Mouse (Mus musculus): ENCODE results near the gene A930017K11Rik.

A930017K11Rik gene

DNA sequence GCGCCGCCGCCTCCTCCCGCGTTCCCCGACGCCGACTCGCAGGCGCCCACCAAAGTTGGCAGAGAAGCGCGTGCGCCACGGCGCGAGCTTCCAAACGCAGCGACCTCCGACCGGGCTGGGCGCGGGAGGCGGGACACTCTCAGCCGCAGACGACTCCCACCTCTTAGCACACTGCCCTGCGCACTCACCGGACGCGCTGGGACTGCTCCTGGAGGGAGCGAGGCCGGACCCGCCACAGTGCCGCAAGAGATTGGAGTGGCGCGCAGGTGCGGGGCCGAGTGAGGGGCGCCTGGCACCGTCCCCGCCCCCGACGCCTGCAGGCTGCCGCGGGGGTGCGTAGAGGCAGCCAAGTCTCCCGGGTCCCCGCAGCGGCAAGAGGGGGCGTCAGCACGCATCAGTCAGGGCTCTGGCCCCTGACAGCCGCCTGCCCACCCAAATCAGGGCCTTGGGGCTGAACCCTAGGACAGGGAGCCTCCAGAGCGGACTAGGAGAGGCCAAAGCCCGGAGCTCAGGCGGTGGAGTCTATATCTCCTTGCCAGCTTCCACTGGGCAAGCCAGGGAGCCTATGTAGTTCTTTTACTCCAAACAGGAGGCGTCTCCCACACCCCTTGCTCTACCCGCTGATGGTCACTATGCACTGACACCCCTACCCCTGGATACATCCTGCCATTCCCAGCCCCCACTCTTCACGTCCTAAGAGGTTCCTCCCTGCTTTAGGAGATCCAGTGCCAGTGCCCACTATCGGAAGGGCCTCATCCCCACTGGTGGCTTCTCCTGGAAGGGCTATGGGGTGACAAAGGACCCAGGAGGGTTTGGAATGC, at the start of gene A930017K11Rik:
A930017K11Rik (minus strand) TSS at position 763 of the 821 bp plus-strand sequence.
- in situ Hi-C loops (cut with MboI, MseI): no loop called here

DNA sequence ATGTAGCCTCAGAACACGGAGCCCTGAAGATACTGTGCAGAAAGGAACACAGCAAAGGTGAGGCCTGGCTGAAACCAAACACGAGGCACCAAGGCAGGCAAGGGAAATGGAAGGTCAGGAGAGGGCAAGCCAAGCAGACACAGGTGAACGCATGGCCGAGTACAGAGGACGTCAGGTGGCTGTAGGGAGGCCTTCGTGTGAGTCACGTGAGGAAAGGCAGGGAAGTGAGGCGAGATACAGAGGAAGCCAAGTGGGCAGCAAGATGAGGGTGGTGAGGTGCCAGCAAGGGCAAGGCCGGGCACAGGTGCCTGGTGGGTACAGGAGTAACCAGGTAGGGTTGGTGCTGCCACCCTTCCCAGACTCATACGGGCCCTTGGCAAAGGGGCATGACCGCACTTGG, 46.1 kb upstream of the A930017K11Rik start:
- in situ Hi-C loops (cut with MboI, MseI): no loop called here

DNA sequence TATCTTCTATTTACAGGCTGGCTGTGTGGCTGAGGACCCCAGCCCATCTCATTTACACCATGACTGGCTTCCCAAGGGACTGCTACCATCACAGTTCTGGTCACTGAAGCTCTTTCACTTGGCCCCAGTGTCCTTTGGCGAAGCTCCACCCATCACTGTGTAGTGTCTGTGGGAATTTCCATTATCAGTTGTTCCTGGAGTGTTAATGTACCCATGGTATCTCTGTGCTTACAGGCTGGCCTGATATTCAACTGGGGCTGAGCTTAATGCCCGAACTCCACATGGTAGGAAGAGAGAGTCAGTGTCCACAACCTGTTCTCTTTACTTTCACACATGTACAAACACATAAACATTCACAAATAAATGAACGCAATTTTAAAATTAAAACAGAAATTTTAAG, 41.1 kb upstream of the A930017K11Rik start:
- in situ Hi-C loops (cut with MboI, MseI): no loop called here

DNA sequence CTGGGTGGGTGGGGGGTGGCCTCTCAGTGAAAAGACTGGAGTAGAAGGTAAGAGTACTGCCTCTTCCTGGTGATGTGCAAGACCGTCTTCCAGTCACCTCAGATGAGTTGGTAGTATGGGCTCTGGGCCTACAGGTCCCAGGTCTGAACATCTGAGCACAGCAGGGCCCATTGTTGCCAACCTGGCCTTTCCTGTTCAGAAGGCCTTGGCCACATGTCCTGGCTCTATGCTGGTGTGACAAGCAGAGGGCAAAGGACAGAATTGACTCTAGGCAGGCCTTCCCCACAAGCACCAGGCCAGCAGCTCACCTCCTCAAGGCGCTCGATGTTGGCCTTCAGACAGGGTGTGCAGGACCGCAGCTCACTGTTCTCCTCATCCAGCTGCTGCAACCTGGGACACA, 39.9 kb upstream of the A930017K11Rik start:
- in situ Hi-C loops (cut with MboI, MseI): no loop called here

DNA sequence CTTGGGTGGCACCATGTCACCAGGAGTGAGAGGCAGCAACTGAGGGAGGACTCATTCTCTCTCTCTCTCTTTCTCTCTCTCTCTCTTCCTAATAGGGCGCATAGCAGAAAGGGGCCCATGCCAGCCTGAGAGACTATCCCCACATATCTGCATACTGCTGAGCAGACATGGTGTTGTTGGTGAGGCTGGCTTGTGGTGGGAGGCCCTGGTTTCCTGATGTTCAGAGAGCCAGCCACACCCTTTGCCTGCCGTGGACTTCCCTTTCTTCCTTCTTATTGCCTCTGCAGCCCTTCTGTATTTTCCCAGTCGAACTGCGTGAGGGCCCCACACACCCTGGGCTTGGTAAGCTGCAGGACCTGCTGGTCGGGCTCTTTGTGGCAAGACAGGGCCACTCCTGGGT, 38.0 kb upstream of the A930017K11Rik start:
- in situ Hi-C loops (cut with MboI, MseI): no loop called here

DNA sequence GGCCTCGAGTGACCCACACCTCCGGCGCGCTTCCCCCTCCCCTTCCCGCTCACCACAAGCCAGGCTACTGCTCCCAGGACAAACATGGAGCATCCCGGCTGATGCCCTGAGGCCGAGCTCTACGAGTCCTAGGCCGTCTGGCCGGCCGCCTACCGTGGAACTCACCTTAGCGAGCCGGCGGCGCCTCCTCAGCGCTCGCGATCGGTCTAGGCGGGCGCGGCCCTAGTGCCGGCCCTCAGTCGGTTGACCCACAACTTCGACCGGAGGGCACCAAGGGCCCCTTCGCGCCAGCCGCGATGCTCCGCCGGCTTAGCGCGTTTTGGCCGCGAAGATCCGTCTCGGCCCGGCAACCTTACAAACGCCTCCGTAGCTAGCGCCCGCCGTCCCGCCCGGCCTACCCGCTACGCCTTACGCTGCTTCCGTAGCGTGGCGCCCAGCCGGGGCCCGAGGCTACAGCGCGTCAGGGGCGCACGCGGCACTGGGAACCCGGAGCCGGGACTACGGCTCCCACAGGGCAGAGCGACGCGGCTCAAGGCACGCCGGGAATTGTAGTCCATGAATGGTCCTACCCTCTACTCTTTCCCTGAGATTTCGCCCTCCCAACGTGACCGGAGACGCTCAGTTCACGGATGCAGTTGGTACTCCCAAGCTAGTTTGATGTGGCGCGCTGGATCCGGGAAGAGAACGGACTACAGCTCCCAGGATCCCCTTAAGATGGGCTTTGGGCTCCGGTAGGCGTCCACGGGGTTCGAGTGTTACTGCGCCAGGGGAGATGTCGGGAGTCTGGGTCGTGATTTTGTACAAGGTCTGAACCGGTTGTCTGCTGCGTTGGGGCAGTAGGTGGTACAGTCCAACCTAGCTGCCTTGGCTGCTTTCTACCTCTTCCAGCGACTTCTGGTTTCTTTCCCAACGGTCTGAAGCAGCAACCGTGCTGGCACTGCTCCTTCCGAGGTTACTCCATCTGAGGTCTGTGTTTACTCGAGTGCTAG, 33.2 kb upstream of the A930017K11Rik start, which contains the start of gene Capn15:
Capn15 (minus strand) TSS at position 491 of the 989 bp plus-strand sequence.
- in situ Hi-C loops (cut with MboI, MseI): no loop called here

DNA sequence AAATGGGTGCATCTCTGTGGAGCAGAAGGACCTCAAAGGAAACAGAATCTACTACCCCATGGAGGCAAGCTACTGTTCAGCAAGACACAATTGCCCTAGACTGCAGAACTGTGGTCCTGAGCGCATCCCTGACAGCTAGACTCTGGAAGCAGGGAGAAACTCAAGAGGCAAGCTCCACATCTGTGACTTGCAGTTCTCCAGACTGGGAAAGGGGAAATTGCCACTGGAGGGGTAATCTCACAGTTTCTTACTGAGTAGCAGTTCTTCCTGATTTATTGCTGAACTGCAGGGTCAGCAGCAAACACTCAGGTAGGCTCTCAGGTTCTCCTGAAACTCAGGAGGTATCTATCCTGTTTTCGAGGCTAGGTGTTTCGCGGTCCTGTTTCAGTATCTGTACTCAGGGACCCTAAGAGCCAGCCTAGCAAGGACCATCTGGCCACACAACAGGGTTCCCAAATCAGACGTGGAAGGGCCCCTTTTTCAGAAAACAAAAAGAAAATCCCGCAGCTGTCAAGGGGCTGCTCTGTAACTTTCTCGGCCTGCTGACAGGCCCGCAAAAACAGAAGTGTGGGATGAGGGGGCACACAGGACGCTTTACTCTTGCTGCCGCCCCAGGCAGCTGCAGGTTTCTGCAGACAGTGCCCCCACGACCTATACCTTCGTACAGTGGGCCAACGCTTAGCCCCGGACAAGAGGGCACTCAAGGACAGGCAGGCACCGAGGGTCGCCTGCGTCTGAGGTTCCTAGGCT, 32.4 kb upstream of the A930017K11Rik start:
- in situ Hi-C loops (cut with MboI, MseI): no loop called here

DNA sequence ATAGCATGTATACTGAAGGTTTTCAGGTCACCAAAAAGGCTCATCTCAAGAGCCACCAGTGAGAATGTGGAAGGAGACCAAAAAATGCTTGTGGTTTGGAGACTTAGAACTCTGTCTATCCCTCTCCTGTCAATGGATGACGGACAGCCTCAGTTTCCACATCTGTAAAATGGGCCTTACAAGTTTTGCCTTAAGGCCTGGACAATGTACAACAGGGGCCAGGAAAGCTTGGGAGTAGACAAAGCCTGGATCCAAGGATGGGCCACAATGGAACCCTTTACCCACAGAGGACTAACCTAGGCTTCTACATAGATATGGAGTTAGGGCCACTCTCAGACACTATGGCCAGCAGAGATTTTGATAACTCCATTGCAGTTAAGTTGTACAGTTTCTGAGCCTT, 31.7 kb upstream of the A930017K11Rik start:
- in situ Hi-C loops (cut with MboI, MseI): no loop called here

DNA sequence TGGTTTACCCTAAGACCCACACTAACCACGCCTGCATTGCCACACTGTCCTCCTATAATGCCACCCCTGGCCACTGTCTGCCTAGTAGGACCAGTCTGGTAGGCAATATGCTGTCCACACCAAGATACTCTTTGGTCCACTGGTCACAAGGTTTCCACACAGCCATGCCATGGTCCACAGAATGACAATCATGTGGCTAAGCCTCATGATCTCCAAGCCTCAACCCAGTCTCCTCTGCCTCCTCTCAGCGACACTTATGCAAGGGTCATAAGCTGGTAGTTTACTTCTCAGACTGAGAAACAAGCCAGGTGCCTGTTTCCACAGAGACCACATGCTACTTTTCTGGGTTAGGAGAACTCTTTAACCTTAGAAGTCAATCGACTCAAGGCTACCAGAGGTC, 30.5 kb upstream of the A930017K11Rik start:
- in situ Hi-C loops (cut with MboI, MseI): no loop called here

DNA sequence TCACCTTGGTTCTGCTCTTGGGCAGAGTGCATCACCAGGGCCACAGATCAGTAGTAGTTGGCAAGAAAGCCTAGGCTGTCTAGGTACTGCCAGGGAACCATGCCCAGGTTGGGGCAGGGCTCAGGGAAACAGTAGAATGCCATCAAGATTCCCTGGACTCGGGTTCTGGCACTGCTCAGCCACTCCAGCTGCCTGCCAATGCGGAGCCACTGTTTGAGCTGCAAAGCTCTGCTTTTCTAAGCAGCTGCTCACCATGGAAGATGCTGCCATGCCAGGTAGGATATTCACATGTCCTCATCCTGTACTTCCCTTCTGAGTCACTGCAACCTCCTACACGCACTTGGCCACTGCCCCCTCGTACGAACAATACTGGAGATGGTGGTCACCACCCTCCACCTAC, 28.5 kb upstream of the A930017K11Rik start:
- in situ Hi-C loops (cut with MboI, MseI): no loop called here

DNA sequence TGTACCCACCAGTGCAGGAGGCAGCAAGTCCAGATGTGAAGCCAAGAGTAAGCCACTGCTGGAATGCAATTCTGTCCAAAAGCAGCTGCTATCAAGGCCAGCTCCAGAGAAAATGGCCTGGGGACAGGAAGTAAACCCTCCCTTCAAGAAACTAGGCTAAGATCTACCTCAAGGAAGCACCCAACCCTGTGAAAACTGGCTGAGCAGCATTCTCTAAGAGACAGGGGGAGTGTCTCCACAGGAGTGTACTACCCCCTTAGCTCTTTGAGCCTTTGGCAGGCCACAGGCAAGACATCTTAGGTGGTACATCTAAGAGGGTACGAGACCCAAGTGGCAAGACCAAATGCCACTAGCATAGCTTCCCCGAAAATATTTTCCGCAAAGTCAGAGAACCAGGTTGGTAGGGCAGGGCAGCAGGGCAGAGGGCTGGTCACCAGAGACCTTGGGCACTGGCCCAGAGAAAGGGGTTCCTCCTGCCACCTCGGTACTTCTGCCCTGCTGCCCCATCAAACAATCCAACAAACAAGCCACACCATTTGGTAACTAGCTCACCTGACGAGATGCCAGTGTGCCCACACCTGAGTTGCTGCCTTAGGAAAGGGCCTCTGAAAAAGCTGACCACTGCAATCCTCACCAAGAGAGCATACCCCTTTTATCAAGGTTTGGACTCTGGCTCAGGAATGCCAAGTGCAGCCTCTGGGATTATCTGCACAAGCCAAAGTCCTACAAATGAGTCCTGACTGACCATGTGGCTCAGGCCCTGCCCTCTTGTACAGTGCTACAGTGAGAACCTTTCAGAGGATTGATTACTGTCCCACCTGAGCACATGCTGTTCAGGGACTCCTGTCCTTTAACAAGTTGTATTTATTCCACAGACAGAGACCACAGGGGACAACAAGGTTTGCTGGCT, 27.7 kb upstream of the A930017K11Rik start:
- in situ Hi-C loops (cut with MboI, MseI): no loop called here

DNA sequence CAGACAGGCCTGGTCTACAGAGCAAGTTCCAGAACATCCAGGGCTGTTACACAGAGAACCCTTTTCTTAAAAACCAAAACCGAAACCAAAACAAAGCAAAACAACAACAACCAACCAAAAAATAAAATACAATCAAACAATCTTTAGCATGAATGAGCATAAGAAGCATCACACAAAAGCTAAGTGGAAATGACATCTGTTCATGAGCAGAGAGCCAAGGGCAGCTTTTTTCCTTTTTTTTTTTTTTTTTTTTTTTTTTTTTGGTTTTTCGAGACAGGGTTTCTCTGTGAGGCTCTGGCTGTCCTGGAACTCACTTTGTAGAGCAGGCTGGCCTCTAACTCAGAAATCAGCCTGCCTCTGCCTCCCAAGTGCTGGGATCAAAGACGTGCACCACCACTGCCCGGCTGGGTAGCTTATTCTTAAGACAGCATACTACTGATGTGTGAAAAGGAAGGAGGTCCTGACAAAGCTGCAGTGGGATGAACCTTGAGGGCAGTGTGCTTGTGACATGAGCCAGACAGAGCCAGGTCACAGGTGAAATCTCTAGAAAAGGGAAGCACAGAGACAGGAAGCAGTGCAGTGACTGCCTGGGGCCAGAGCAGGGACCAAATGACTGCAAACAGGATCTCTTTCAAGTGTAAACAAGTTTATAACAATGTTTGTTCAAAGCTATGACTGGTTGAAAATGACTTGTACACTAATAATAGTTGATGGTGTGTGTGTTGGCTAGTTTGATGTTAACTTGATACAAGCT, 18.8 kb upstream of the A930017K11Rik start:
- in situ Hi-C loops (cut with MboI, MseI): no loop called here

DNA sequence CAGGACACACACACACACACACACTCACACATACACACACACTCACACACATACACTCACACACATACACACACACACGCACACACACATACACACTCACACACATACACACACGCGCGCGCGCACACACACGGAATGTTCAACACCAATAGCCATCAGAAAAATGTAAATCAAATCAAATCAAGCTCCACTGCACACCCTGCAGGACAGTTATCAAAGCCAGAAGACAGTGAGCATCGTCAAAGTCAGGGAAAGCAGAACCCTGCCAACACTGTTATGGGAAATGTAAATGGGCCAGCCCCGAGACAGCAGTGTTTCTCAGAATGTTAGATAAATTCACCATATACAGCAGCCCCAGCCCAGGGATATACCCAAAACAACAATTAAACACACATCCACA, 18.1 kb upstream of the A930017K11Rik start:
- in situ Hi-C loops (cut with MboI, MseI): no loop called here

DNA sequence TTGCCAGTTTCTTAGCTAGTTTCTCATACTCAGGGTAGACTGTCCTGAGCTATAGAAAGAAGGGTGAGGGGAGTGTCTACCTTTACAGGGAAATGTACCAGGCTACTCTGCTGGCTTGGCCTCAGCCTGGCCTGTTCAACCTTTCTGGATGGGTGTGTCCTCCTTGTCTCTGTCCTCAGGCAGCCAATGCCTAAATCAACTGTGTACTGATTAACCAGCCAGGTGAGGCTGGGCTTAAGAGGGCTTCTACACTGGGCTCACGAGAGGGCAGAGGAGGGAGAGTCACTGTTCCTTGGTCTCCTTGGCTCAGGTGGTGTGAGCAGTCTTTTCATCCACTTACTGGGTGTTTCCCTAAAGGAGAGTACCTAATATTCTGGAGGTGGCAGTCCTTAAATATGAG, 15.8 kb upstream of the A930017K11Rik start:
- in situ Hi-C loops (cut with MboI, MseI): no loop called here

DNA sequence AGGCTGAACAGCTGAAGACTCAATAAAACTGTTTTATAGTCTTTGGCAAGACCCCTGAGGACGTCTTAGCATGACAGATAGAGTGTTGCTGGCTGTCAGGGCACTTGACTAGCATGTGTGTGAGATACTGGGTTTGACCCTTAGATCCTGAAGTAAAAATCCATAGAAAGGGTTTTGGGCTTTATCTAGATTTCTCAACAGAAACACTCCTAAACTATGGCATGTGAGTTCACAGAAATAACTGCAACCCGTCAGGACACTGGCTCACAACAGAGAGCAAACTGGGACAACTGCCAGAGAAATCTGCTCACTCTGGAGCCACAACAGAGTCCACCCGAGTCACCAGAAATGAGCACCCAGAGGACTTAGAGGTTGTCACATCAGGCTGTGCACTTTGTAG, 15.3 kb upstream of the A930017K11Rik start:
- in situ Hi-C loops (cut with MboI, MseI): no loop called here

DNA sequence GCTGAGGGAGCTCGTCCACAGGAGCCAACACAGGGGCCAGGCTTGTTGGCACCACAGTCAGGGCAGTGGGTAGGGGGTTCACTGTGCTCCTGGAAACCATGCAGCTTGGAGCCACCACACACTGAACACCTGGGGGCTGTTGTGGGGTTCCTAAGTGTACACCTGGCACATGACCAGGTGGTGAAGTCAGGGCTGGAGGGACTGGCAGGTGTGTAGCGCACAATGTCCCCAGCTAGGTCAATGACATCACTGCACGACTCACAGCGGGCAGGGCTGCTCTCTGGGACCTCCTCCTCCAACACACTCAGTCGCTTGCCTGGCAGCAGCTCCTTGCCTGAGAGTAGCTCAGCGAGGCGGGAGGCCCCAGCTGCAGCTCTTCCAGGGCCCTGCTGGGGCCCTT, 11.9 kb upstream of the A930017K11Rik start:
- in situ Hi-C loops (cut with MboI, MseI): no loop called here

DNA sequence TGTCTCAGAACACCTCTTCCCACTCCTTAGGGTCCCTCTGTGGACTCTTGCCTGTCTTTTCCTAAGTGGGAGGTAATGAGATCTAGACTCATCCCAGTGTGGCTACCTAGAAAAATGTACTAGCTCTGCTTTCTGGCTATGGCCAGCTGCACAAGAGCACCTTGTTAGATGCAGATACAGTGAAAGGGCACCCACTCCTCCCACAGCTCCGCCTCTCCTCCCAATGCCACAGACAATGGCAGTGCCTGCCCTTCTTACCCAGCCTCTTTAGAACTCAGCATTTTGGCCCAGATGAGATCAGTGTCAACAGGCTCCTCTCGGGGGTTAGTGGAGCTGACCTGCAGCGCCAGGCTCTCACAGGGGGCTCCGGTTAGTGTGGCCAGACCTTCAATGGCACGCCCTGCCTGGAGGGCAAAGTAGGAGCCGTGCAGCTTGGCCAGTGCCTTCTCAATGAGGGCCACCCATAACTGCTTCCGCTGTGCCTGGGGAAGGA, 10.1 kb upstream of the A930017K11Rik start:
- in situ Hi-C loops (cut with MboI, MseI): no loop called here

DNA sequence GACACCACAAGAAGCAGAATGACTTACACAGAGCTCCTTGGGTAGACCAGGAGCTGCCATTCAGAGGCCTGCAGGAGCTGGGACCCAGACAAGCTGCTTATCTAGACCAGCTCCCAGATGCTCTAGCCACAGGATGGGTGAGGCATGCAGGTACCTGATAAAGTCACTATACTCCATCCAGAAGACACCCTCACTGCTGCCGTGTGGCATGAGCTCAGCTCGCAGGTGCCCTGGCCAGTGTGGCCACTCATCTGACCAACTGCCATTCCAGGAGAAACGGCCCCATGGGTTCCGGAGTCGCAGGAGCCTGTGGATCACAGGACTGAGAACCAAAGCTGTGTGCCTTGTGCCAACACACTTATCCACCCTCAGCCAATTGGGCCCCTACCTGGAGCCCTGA, 9.2 kb upstream of the A930017K11Rik start:
- in situ Hi-C loops (cut with MboI, MseI): no loop called here

DNA sequence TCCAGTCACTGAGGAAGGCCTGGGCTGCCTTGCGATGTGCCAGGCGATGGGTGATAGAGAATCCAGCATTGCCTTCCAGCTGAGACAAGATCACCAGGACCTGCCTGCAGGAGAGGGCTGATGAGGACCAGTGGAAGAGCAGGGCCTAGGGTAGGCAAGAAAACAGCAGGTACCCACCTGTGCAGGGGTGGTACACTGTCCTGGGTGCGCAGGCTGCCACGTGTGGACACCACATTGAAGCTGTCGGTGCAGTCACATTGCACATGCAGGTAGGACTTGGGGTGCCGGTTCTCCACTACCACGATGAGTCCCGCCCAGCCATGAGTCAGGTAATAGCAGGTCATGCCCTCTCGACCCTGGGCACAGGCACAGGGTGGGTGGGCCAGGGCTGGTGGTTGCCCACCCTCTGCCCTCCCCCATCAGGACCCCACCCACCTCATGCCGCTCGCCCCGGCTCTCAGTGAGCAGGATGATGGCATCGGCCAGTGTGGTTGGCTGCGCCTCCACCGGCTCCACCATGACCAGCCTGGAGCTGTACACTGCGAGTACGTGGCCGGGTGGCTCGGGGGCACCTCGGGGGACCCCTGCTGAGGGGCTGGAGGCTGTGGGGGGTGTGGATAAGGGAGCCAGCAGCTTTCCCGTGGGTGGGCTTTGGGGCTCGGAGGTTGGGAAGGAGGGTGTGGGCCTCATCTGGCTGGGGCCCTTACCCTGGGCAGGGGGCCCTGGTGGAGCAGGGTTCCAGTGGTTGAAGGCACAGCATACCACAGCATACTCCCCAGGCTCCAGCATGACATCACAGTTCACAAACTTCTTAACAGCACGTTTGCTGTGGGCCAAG, 7.5 kb upstream of the A930017K11Rik start:
- in situ Hi-C loops (cut with MboI, MseI): no loop called here

Data from T-helper 1 cell (primary cell).